Mouse (Mus musculus) ES-Bruce4 (cell line): ENCODE data around the gene Fam13a.

ENCODE experiments used
- CTCF ChIP-seq: IDR thresholded peaks from one replicate; pipeline ENCODE4 v1.8.1; 2011; ENCODE audit warnings: low read depth, low read length
- EP300 ChIP-seq: IDR thresholded peaks from 2 replicates; pipeline ENCODE4 v1.6.1; 2011; ENCODE audit warnings: low read depth, low read length; ENCODE audit not compliant: insufficient read depth

DNA sequence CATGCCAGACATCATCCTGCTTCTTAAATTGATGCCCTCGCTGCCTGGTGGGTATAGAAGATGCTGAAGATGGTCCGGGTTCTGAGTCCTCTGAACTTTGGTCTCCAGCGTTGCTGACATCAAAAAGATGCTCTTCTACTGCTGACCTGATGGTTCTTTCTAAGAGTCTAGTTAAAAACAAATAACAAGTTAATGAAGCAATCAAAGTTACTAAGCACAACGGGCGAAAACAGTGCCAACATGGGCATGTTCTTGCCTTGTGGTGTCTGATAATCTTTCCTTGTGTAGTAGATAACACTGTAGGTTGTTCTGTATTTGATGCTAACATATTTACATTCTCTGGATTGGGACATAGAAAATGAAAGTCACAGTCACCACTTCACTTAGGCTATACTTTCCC lies 37.2 kb downstream of the Fam13a start:
- TF ChIP-seq EP300 = no peak
- TF ChIP-seq CTCF = no peak
